Mouse (Mus musculus) frontal cortex, postnatal 25 days (tissue): ENCODE measurements around the gene Slc25a54.

Experiments used
- DNase-seq, 2 experiments: peaks; one replicate each; pipeline ENCODE4 v3.0.0; 2022; ENCODE audit warnings: low spot score in 2 of 2

The Slc25a54 gene

GRCm38 (mm10) chr3:109124091-109124490, 43.8 kb downstream of the Slc25a54 start:
- DNase-seq: no peak

- DNase-seq: no peak
Observed at GRCm38 (mm10) chr3:109125531-109125930, 45.3 kb downstream of the Slc25a54 start.

- DNase-seq: no peak
Observed at GRCm38 (mm10) chr3:109129768-109130167, 49.5 kb downstream of the Slc25a54 start.

GRCm38 (mm10) chr3:109132966-109133365, 52.7 kb downstream of the Slc25a54 start:
- DNase-seq: no peak

- no peak for DNase-seq
Observed at GRCm38 (mm10) chr3:109134036-109134435, 53.8 kb downstream of the Slc25a54 start.

- no peak for DNase-seq
Observed at GRCm38 (mm10) chr3:109135352-109135751, 55.1 kb downstream of the Slc25a54 start.

- DNase-seq: no peak
Observed at GRCm38 (mm10) chr3:109152561-109152960, 72.3 kb downstream of the Slc25a54 start.

GRCm38 (mm10) chr3:109153410-109153809, 73.1 kb downstream of the Slc25a54 start:
- DNase-seq: no peak

- DNase-seq: no peak
Observed at GRCm38 (mm10) chr3:109155926-109156669, 75.8 kb downstream of the Slc25a54 start.

- no peak for DNase-seq
Observed at GRCm38 (mm10) chr3:109157481-109157880, 77.2 kb downstream of the Slc25a54 start.

GRCm38 (mm10) chr3:109164088-109164487, 83.8 kb downstream of the Slc25a54 start:
- DNase-seq: no peak

- no peak for DNase-seq
Observed at GRCm38 (mm10) chr3:109164644-109165043, 84.4 kb downstream of the Slc25a54 start.

- DNase-seq: no peak
Observed at GRCm38 (mm10) chr3:109165214-109165829, 85.1 kb downstream of the Slc25a54 start.
